Mouse (Mus musculus) liver, embryonic 12.5 days (tissue): ENCODE results near the gene 2310022A10Rik. TPM values are rescaled to one million over a fixed set of nuclear protein-coding genes. Genes with fewer than 3 reads are reported as not detected.

Source experiments
- ATAC-seq: fragments of 200-750 bp; cut with Nextera tagmentation; 2 replicates; pipeline ENCODE4 v1.8.0; 2017; ENCODE audit warnings: moderate number of reproducible peaks, mild to moderate bottlenecking, moderate library complexity
- H3K27ac ChIP-seq: fragments of 300-500 bp; sonication (generic); 2 replicates; pipeline ENCODE4 v1.5.1; 2016; ENCODE audit warnings: mild to moderate bottlenecking
- H3K27me3 ChIP-seq: fragments of 300-500 bp; sonication (generic); replicated peaks from 2 replicates; pipeline ENCODE4 v1.6.1; 2016; ENCODE audit warnings: mild to moderate bottlenecking, moderate library complexity
- H3K36me3 ChIP-seq: fragments of 300-500 bp; sonication (generic); 2 replicates; pipeline ENCODE4 v1.6.1; 2016; ENCODE audit warnings: mild to moderate bottlenecking, moderate library complexity
- H3K4me1 ChIP-seq: fragments of 300-500 bp; sonication (generic); 2 replicates; pipeline ENCODE4 v1.6.1; 2016
- H3K4me2 ChIP-seq: fragments of 300-500 bp; sonication (generic); 2 replicates; pipeline ENCODE4 v1.6.1; 2016; ENCODE audit warnings: mild to moderate bottlenecking, moderate library complexity
- H3K4me3 ChIP-seq: fragments of 300-500 bp; sonication (generic); 2 replicates; pipeline ENCODE4 v1.5.1; 2016; ENCODE audit warnings: mild to moderate bottlenecking, moderate library complexity
- H3K9ac ChIP-seq: fragments of 300-500 bp; sonication (generic); 2 replicates; pipeline ENCODE4 v1.6.1; 2016; ENCODE audit warnings: mild to moderate bottlenecking, moderate library complexity
- H3K9me3 ChIP-seq: fragments of 300-500 bp; sonication (generic); replicated peaks from 2 replicates; pipeline ENCODE4 v1.6.1; 2016; ENCODE audit warnings: mild to moderate bottlenecking, moderate library complexity
- WGBS: fragments of 180-500 bp; shearing (Covaris S2); methylation state at CpG from one replicate; pipeline ENCODE4 v1.1.7; 2016; ENCODE audit not compliant: insufficient replicate concordance; 5-methylcytosine and 5-hydroxymethylcytosine counted together
- polyA plus RNA-seq: library from polyadenylated mRNA; unstranded; fragments of >200 nt; fragmentation: Nextera tagmentation; extraction: Ambion mirVana; gene quantifications from 2 replicates; pipeline ENCODE4 v1.2.1, GENCODE M21; 2016

2310022A10Rik gene
- polyA plus RNA-seq, 1 experiment from 2014 or later, result 27.5 TPM

DNA sequence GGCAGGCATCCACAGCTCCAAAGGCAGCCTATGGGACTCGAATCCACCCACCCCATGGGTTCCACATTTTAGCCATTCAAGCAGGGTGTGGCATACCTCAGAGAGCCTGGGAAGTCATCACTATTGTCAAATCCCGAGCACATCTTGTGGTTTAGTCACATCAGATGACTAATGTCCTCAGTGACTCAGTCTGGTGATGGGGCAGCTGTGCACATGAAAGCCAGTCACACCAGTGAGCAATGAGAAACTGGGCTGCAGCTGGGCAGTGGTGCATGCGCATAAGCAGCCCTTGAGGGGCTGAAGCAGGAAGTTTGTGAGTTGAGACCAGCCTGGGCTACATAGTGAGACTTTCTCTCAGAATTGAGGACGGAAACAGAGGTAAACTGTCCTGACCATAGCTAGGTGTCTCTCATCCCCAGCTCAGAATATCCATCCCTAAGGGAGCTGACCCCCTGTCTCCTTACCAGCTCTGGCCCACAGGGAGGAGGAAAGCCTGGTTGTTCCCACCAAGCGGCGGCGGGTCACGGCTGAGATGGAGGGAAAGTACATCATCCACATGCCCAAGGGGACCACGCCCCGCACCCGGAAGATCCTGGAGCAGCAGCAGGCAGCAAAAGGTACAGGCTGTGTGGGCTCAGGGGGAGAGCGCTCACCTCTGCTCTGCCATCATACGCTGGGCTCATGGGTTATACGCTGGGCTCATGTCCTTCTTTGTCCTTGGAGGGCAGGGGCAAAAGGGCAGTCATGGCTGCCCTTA lies 21.3 kb downstream of the 2310022A10Rik start:
- WGBS, result 87% methylated on average over 14 of the region's 14 CpGs
- no peaks in the 10 kb centered on the region for H3K9me3 ChIP-seq
- no peak overlapping the region for H3K9ac ChIP-seq
- no peaks in the 10 kb centered on the region for H3K4me1 ChIP-seq
- H3K36me3 ChIP-seq, result peaks cover 91% of the 10 kb centered on the region
- ATAC-seq, result no peak
- H3K4me3 ChIP-seq, result no peak overlapping the region
- H3K27ac ChIP-seq, result no peak overlapping the region
- no peaks in the 10 kb centered on the region for H3K27me3 ChIP-seq
- no peak overlapping the region for H3K4me2 ChIP-seq

- peaks cover 93% of the 10 kb centered on the region for H3K36me3 ChIP-seq
- no peak overlapping the region for H3K27ac ChIP-seq
- no peaks in the 10 kb centered on the region for H3K4me1 ChIP-seq
- no peaks in the 10 kb centered on the region for H3K27me3 ChIP-seq
- H3K4me2 ChIP-seq, result no peak overlapping the region
- H3K4me3 ChIP-seq, result no peak overlapping the region
- H3K9ac ChIP-seq, result no peak overlapping the region
- WGBS, result 61% methylated on average over 6 of the region's 6 CpGs
- no peaks in the 10 kb centered on the region for H3K9me3 ChIP-seq
- peak; percentile 38; the same call in 1 of the 2 replicates for ATAC-seq
Measured at GRCm38 (mm10) chr7:27576914-27577313, 23.9 kb downstream of the 2310022A10Rik start.

- H3K4me2 ChIP-seq, result no peak overlapping the region
- H3K36me3 ChIP-seq, result peaks cover 93% of the 10 kb centered on the region
- no peaks in the 10 kb centered on the region for H3K27me3 ChIP-seq
- H3K4me3 ChIP-seq, result no peak overlapping the region
- 87% methylated on average over 6 of the region's 6 CpGs for WGBS
- H3K27ac ChIP-seq, result no peak overlapping the region
- no peak for ATAC-seq
- no peak overlapping the region for H3K9ac ChIP-seq
- H3K4me1 ChIP-seq, result no peaks in the 10 kb centered on the region
- no peaks in the 10 kb centered on the region for H3K9me3 ChIP-seq
Measured at GRCm38 (mm10) chr7:27577589-27577988, 24.6 kb downstream of the 2310022A10Rik start.

GRCm38 (mm10) chr7:27578465-27578864 lies 25.4 kb downstream of the 2310022A10Rik start:
- H3K9me3 ChIP-seq, result no peaks in the 10 kb centered on the region
- no peak for ATAC-seq
- H3K9ac ChIP-seq, result no peak overlapping the region
- no peak overlapping the region for H3K27ac ChIP-seq
- no peak overlapping the region for H3K4me2 ChIP-seq
- no peaks in the 10 kb centered on the region for H3K27me3 ChIP-seq
- WGBS, result 84% methylated on average over 7 of the region's 7 CpGs
- no peaks in the 10 kb centered on the region for H3K4me1 ChIP-seq
- H3K36me3 ChIP-seq, result peaks cover 98% of the 10 kb centered on the region
- H3K4me3 ChIP-seq, result no peak overlapping the region

GRCm38 (mm10) chr7:27580380-27581174 lies 27.5 kb downstream of the 2310022A10Rik start:
- WGBS, result 83% methylated on average over 14 of the region's 14 CpGs
- no peak overlapping the region for H3K4me3 ChIP-seq

GRCm38 (mm10) chr7:27586861-27587260 lies 33.8 kb downstream of the 2310022A10Rik start:
- H3K4me1 ChIP-seq, result peaks cover 5% of the 10 kb centered on the region; the same call in 1 of the 2 replicates
- no peaks in the 10 kb centered on the region for H3K9me3 ChIP-seq
- no peak overlapping the region for H3K4me2 ChIP-seq
- peaks cover 39% of the 10 kb centered on the region for H3K36me3 ChIP-seq
- no peak overlapping the region for H3K9ac ChIP-seq
- no peak overlapping the region for H3K27ac ChIP-seq
- WGBS, result 74% methylated on average over 2 of the region's 2 CpGs
- no peaks in the 10 kb centered on the region for H3K27me3 ChIP-seq
- H3K4me3 ChIP-seq, result no peak overlapping the region
- ATAC-seq, result no peak

More at GRCm38 (mm10) chr7:27580380-27581174, 27.5 kb downstream of the 2310022A10Rik start:
- Histone ChIP-seq H3K9ac (no peak overlapping the region), H3K4me1 (no peaks in the 10 kb centered on the region), H3K27me3 (no peaks in the 10 kb centered on the region), H3K4me2 (no peak overlapping the region), H3K9me3 (no peaks in the 10 kb centered on the region), H3K36me3 (peaks cover 95% of the 10 kb centered on the region), H3K27ac (no peak overlapping the region)
- no peak for ATAC-seq

- Histone ChIP-seq H3K27ac (no peak overlapping the region), H3K4me1 (peaks cover 9% of the 10 kb centered on the region), H3K9ac (no peak overlapping the region), H3K27me3 (no peaks in the 10 kb centered on the region), H3K4me3 (no peak overlapping the region), H3K9me3 (no peaks in the 10 kb centered on the region), H3K4me2 (no peak overlapping the region), H3K36me3 (peaks cover 30% of the 10 kb centered on the region)
- 80% methylated on average over 2 of the region's 2 CpGs for WGBS
- ATAC-seq, result no peak
Measured at GRCm38 (mm10) chr7:27587741-27588140, 34.7 kb downstream of the 2310022A10Rik start.

GRCm38 (mm10) chr7:27590088-27590487 lies 37.1 kb downstream of the 2310022A10Rik start:
- Histone ChIP-seq H3K9ac (no peak overlapping the region), H3K4me3 (no peak overlapping the region), H3K27me3 (no peaks in the 10 kb centered on the region), H3K36me3 (peaks cover 23% of the 10 kb centered on the region), H3K4me1 (peaks cover 33% of the 10 kb centered on the region), H3K4me2 (no peak overlapping the region), H3K27ac (0 out of 2 replicates have a peak overlapping the region, but pooled peaks have one; percentile 41), H3K9me3 (no peaks in the 10 kb centered on the region)
- ATAC-seq, result no peak
- WGBS, result 89% methylated on average over 4 of the region's 4 CpGs

DNA sequence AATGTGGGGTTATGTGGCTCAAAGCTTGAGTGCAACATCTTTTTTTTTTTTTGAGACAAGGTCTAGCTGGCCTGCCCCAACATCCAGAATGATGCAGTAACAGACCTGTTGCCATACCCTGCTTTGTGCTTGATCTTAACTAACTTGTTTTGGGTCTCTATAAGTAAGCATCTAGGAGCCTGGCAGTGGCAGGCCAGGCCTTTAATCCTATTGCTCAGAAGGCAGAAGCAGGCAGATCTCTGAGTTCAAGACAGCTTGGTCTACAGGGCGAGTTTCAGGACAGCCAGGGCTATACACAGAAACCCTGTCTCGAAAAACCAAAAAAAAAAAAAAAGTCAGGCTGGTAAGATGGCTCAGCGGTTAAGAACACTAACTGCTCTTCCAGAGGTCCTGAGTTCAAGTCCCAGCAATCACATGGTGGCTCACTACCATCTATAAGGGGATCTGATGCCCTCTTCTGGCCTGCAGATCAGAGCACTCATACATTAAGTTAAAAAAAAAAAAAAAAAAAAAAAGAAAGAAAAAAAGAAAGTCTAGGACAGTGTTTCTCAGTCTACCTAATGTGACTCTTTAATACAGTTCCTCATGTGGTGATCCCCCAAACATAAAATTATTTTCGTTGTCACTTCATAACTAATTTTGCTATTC lies 37.7 kb downstream of the 2310022A10Rik start:
- Histone ChIP-seq H3K9ac (peak overlapping the region; percentile 98), H3K27ac (peak overlapping the region; percentile 99), H3K9me3 (no peaks in the 10 kb centered on the region), H3K36me3 (peaks cover 25% of the 10 kb centered on the region), H3K4me2 (peak overlapping the region; percentile 87), H3K4me1 (peaks cover 39% of the 10 kb centered on the region), H3K27me3 (no peaks in the 10 kb centered on the region), H3K4me3 (peak overlapping the region; percentile 93)
- 48% methylated on average over 4 of the region's 4 CpGs for WGBS
- ATAC-seq, result no peak

- Histone ChIP-seq H3K9ac (peak within 1 kb of the TSS; percentile 98), H3K9me3 (no peaks in the 10 kb centered on the region), H3K4me2 (peak within 1 kb of the TSS; percentile 87), H3K36me3 (peaks cover 24% of the 10 kb centered on the region), H3K4me1 (peaks cover 47% of the 10 kb centered on the region), H3K27me3 (no peaks in the 10 kb centered on the region), H3K4me3 (peak within 1 kb of the TSS; percentile 93), H3K27ac (peak within 1 kb of the TSS; percentile 99)
- WGBS, result 1% methylated on average over 58 of the region's 71 CpGs
- peak; percentile 78 for ATAC-seq
Measured at GRCm38 (mm10) chr7:27591266-27592216, 38.5 kb downstream of the 2310022A10Rik start, which contains the start of gene Akt2. TSS of gene Akt2 (plus strand) at chr7:27591552.
